9 mouse cellular contexts compared by ENCODE assay signal in the genomic region with DNA sequence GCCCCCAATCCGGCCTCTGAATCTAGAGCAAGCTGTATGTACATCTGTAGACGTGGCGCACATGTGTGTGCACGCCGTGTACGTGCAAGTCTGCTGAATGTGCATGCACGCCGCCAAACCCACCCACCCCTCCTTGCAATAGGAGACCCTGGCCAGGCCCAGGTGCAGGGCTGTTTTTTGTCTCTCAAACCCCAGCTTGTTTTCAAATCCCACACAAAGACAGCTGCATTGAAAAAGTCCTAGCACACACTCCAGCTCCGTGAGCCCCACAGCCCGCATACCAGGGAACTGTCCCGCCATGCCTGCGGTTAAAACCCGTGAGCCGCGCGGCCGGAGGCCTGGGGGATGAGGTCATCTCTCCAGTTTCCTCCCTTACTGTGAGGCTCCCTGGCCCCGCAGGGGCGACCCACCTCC. TPM values are rescaled to one million over a fixed set of nuclear protein-coding genes. Genes with fewer than 3 reads are reported as not detected.
A peak's percentile ranks its signal among the peaks of the same experiment; 100 is the strongest.
DNase-seq lines count a peak whose midpoint lies in the region; ATAC-seq and TF ChIP-seq lines count a peak whose summit lies in the region.
"Had no signal": no experiment of that assay in that cellular context is flagged by ENCODE, and none has a peak within 500 bp of the region (broad histone marks: within the 10 kb centered on the region; RNA-seq: fewer than 3 reads in every experiment).

No protein-coding gene starts in this region.

- no peaks in the 10 kb centered on the region for H3K36me3 ChIP-seq in kidney, embryonic 16.5 days (ENCODE audit: insufficient read depth, low read length)
- H3K36me3 ChIP-seq in limb, embryonic 10.5 days, result no peaks in the 10 kb centered on the region
- no peaks in the 10 kb centered on the region for H3K36me3 ChIP-seq in neural tube, embryonic 15.5 days

- H3K4me2 ChIP-seq in kidney, embryonic 16.5 days (replicated peaks; ENCODE audit: low read depth, low read length), result peak overlapping the region; percentile 59
- peak overlapping the region; percentile 73 for H3K4me2 ChIP-seq in neural tube, embryonic 15.5 days

- H3K27me3 ChIP-seq in kidney, embryonic 16.5 days (ENCODE audit: insufficient read depth, low read length), result no peaks in the 10 kb centered on the region
- no peaks in the 10 kb centered on the region for H3K27me3 ChIP-seq in Patski
- H3K27me3 ChIP-seq in limb, embryonic 10.5 days (ENCODE audit: low read depth, poor library complexity, severe bottlenecking), result peaks cover 4% of the 10 kb centered on the region
- H3K27me3 ChIP-seq in neural tube, embryonic 15.5 days (replicated peaks), result no peaks in the 10 kb centered on the region; the same call in 1 of the 2 replicates

- DNase-seq in kidney, adult 8-10 months, result no peak
- peak; percentile 13 for DNase-seq in Patski (ENCODE audit: low read depth, low spot score)
- peak; percentile 68 for DNase-seq in forelimb bud, embryonic 11.5 days (ENCODE audit: low read depth, low spot score)
- DNase-seq in limb, embryonic 10.5 days (ENCODE audit: low spot score), result peak; percentile 74
- no peak for DNase-seq in left cerebral cortex, postnatal 25 days (ENCODE audit: low spot score in 2 of 2)
- no peak for DNase-seq in spleen, postnatal 14 days (ENCODE audit: low spot score in 2 of 2)

- ATAC-seq in kidney, embryonic 16.5 days (ENCODE audit: low FRiP score, low TSS enrichment), result peak; percentile 32
- ATAC-seq in Patski, result peak; percentile 48
- peak; percentile 10; the same call in 1 of the 2 replicates for ATAC-seq in neural tube, embryonic 15.5 days (ENCODE audit: low FRiP score)

- POLR2A ChIA-PET in Patski (lab: Charles Lee), result interaction anchor here (0.6 to 2.2 kb wide), 2 partner anchors 203 to 312 kb away, joined by 3 to 8 read pairs; no protein-coding TSS in a partner anchor

- no peaks in the 10 kb centered on the region for H3K9me3 ChIP-seq in kidney, embryonic 16.5 days (ENCODE audit: low read length)
- no peaks in the 10 kb centered on the region for H3K9me3 ChIP-seq in limb, embryonic 10.5 days (replicated peaks)
- no peaks in the 10 kb centered on the region for H3K9me3 ChIP-seq in neural tube, embryonic 15.5 days (replicated peaks)

- CTCF ChIA-PET in Patski (lab: Charles Lee), result interaction anchor here (0.8 to 9.8 kb wide), 7 partner anchors 15 to 319 kb away, joined by 3 to 209 read pairs (median 3); a partner anchor contains a TSS

- peak overlapping the region; percentile 59 for H3K27ac ChIP-seq in kidney, embryonic 16.5 days (ENCODE audit: low read length)
- peak overlapping the region; percentile 85 for H3K27ac ChIP-seq in limb, embryonic 10.5 days
- peak overlapping the region; percentile 30; the same call in 1 of the 2 replicates for H3K27ac ChIP-seq in neural tube, embryonic 15.5 days (replicated peaks)

- in situ Hi-C loops in Patski (cut with MboI; ENCODE audit: low pct_unique_long_range_greater_than_20kb), result loop anchor here (5.0 kb wide), 2 partner anchors 313 to 608 kb away; no protein-coding TSS in a partner anchor

- intact Hi-C loops in left cerebral cortex, postnatal 25 days (cut with DNase I), result loop anchor here (1.0 to 10.0 kb wide), 3 partner anchors 57 to 610 kb away; a partner anchor contains a TSS

- TF ChIP-seq CTCF in Patski (IDR thresholded peaks at IDR 0.05), result no peak

- H3K4me3 ChIP-seq in kidney, embryonic 16.5 days (ENCODE audit: low read length), result no peak overlapping the region
- H3K4me3 ChIP-seq in limb, embryonic 10.5 days, result peak overlapping the region; percentile 30; the same call in 1 of the 2 replicates
- no peak overlapping the region for H3K4me3 ChIP-seq in neural tube, embryonic 15.5 days (replicated peaks)

- WGBS in kidney, embryonic 16.5 days, result 16% methylated on average over 19 of the region's 19 CpGs
- 30% methylated on average over 19 of the region's 19 CpGs for WGBS in limb, embryonic 10.5 days
- WGBS in neural tube, embryonic 15.5 days, result 28% methylated on average over 19 of the region's 19 CpGs

- H3K4me1 ChIP-seq in kidney, embryonic 16.5 days (ENCODE audit: insufficient read depth, low read length), result peaks cover 23% of the 10 kb centered on the region
- peaks cover 43% of the 10 kb centered on the region for H3K4me1 ChIP-seq in limb, embryonic 10.5 days
- H3K4me1 ChIP-seq in neural tube, embryonic 15.5 days, result peaks cover 19% of the 10 kb centered on the region

- peak overlapping the region; percentile 64 for H3K9ac ChIP-seq in kidney, embryonic 16.5 days (replicated peaks; ENCODE audit: low read length)
- no peak overlapping the region for H3K9ac ChIP-seq in neural tube, embryonic 15.5 days (replicated peaks)

RNA-seq across cellular contexts. Expression of a gene that starts 48.3 kb away (rescaled TPM):
- polyA plus RNA-seq in kidney, embryonic 16.5 days (2015; fragmentation: Nextera tagmentation; extraction: Ambion mirVana), result 9.2 and 9.8 TPM in 2 replicates
- 0.05 TPM for polyA plus RNA-seq in Patski (2021)
- 0.94 and 1.0 TPM in 2 replicates for polyA plus RNA-seq in limb, embryonic 10.5 days (2016; fragmentation: Nextera tagmentation; extraction: Ambion mirVana)
- polyA plus RNA-seq in neural tube, embryonic 15.5 days (2015; fragmentation: Nextera tagmentation; extraction: Ambion mirVana), result 0.88 and 1.9 TPM in 2 replicates
- total RNA-seq in left cerebral cortex, postnatal 25 days (2021), result 1 to 10 TPM in 1 of 2 experiments, under 1 TPM in 1; 0.53 to 1.4 TPM
- total RNA-seq: CH12.LX had no signal

Comparison
In these comparisons a context has a peak if more than half of its experiments do, and no peak if none do; other contexts are left out.
1. H3K27ac ChIP-seq: peak in every context shown above with its lines; median percentile 85 in limb, embryonic 10.5 days; 59 in kidney, embryonic 16.5 days; 30 in neural tube, embryonic 15.5 days.
2. DNase-seq: peak in Patski (single experiment), forelimb bud, embryonic 11.5 days (single experiment) and limb, embryonic 10.5 days (single experiment); none in kidney, adult 8-10 months (0 of 2), left cerebral cortex, postnatal 25 days (0 of 2) and spleen, postnatal 14 days (0 of 2).
3. Peak in every context shown above with its lines, with median percentiles within 50 percentile points of each other: ATAC-seq.